ENCODE assay signal across 8 mouse cellular contexts in the genomic region with DNA sequence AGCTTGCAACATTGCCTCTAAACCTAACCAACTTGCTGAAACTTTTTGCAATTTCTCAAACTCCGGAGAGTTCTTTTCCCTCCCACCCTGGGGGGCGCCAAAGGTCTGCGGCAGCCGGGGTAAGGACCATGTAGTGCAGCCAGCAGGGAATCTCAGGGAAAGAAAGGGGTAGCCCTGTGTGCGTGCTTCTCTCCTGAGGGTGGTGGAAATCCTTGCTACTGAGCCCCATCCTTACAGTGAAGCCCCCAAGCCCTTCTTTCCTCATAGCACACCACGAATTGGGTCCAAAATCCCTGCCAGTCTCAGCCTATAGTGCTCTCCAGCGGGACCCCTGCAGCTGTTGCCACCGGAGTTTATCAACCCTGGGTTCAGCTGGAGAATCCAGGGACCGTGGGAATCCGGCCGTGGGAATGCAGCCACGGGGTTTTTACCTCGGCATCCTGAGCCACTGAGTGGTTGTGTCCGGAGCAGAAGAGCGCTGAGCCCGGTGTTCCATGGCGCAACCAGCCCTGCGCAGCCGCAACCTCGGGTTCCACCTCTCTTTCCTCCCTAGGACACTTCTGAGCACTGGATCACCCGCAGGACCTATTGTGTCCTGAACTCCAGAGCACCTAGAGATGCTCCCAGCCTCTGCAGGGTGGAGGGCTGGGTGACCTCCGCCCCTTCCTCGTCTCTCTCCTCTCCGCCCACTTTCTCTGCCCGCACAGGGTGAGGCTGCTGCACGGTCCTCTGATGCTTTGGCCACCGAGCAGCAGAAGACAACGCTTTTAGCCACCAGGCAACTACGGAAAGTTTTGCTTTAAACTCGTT. TPM values are rescaled to one million over a fixed set of nuclear protein-coding genes. Genes with fewer than 3 reads are reported as not detected.
A peak's percentile ranks its signal among the peaks of the same experiment; 100 is the strongest.
DNase-seq lines count a peak whose midpoint lies in the region; ATAC-seq and TF ChIP-seq lines count a peak whose summit lies in the region.

TSS of gene Ptgfr (minus strand) at position 760 of the 810 bp plus-strand sequence.

- TF ChIP-seq POLR2A in heart, adult 2 months (IDR thresholded peaks at IDR 0.05; ENCODE audit: insufficient read depth, low read depth, low read length), result no peak

- H3K79me2 ChIP-seq in heart, adult 2 months (replicated peaks; ENCODE audit: control insufficient read depth, insufficient read depth, low read length), result no peaks in the 10 kb centered on the region

- H3K9ac ChIP-seq in embryonic facial prominence, embryonic 11.5 days (replicated peaks; ENCODE audit: low read length), result peak within 1 kb of the TSS; percentile 63
- peak within 1 kb of the TSS; percentile 54 for H3K9ac ChIP-seq in heart, adult 2 months (ENCODE audit: low read depth, low read length)
- no peak within 1 kb of the TSS for H3K9ac ChIP-seq in liver, embryonic 15.5 days
- peak within 1 kb of the TSS; percentile 56 for H3K9ac ChIP-seq in neural tube, embryonic 12.5 days

- 0 out of 2 replicates have a peak, but pooled peaks have one; percentile 52 for TF ChIP-seq EP300 in heart, adult 2 months (IDR thresholded peaks at IDR 0.05; ENCODE audit: insufficient read depth, low read depth, low read length)

- no peaks in the 10 kb centered on the region for H3K9me3 ChIP-seq in embryonic facial prominence, embryonic 11.5 days (replicated peaks; ENCODE audit: control insufficient read depth, low read length)
- H3K9me3 ChIP-seq in liver, embryonic 15.5 days (replicated peaks), result no peaks in the 10 kb centered on the region
- H3K9me3 ChIP-seq in neural tube, embryonic 12.5 days, result no peaks in the 10 kb centered on the region

- intact Hi-C loops in heart, adult 2 months (cut with DNase I), result loop anchor here (1.0 to 5.0 kb wide), 3 partner anchors 100 to 252 kb away; no protein-coding TSS in a partner anchor

- peak; percentile 88 for TF ChIP-seq CTCF in heart, adult 2 months (IDR thresholded peaks at IDR 0.05)

- no peaks in the 10 kb centered on the region; the same call in 1 of the 2 replicates for H3K4me1 ChIP-seq in embryonic facial prominence, embryonic 11.5 days (ENCODE audit: control insufficient read depth, insufficient read depth, low read length)
- no peaks in the 10 kb centered on the region for H3K4me1 ChIP-seq in heart, adult 2 months (ENCODE audit: control insufficient read depth, insufficient read depth, low read length)
- no peaks in the 10 kb centered on the region for H3K4me1 ChIP-seq in liver, embryonic 15.5 days (replicated peaks)
- H3K4me1 ChIP-seq in neural tube, embryonic 12.5 days, result peaks cover 13% of the 10 kb centered on the region

- ATAC-seq in embryonic facial prominence, embryonic 11.5 days (replicated peaks; ENCODE audit: insufficient number of reproducible peaks, low FRiP score, low TSS enrichment, low read depth), result peak; percentile 88
- peak; percentile 34; the same call in 1 of the 2 replicates for ATAC-seq in liver, embryonic 15.5 days (ENCODE audit: insufficient read depth)
- peak; percentile 84 for ATAC-seq in neural tube, embryonic 12.5 days (ENCODE audit: low FRiP score, low read depth)

- peak within 1 kb of the TSS; percentile 94 for H3K4me2 ChIP-seq in embryonic facial prominence, embryonic 11.5 days (ENCODE audit: low read depth, low read length)
- peak within 1 kb of the TSS; percentile 54 for H3K4me2 ChIP-seq in liver, embryonic 15.5 days
- peak within 1 kb of the TSS; percentile 91 for H3K4me2 ChIP-seq in neural tube, embryonic 12.5 days (replicated peaks)

- peak within 1 kb of the TSS; percentile 49 for H3K4me3 ChIP-seq in embryonic facial prominence, embryonic 11.5 days (ENCODE audit: low read depth, low read length)
- H3K4me3 ChIP-seq in heart, adult 2 months, result peak within 1 kb of the TSS; percentile 54
- H3K4me3 ChIP-seq in liver, embryonic 15.5 days (replicated peaks), result peak within 1 kb of the TSS; percentile 29
- peak within 1 kb of the TSS; percentile 46 for H3K4me3 ChIP-seq in neural tube, embryonic 12.5 days

- H3K27ac ChIP-seq in embryonic facial prominence, embryonic 11.5 days (replicated peaks; ENCODE audit: low read depth, low read length), result no peak within 1 kb of the TSS
- H3K27ac ChIP-seq in heart, adult 2 months, result peak within 1 kb of the TSS; percentile 18
- no peak within 1 kb of the TSS for H3K27ac ChIP-seq in liver, embryonic 15.5 days (replicated peaks)
- H3K27ac ChIP-seq in neural tube, embryonic 12.5 days, result no peak within 1 kb of the TSS

- WGBS in embryonic facial prominence, embryonic 11.5 days, result under 1% methylated on average over 30 of the region's 30 CpGs
- WGBS in heart, adult 2 months, result 2% methylated on average over 30 of the region's 30 CpGs
- under 1% methylated on average over 30 of the region's 30 CpGs for WGBS in liver, embryonic 15.5 days (ENCODE audit: insufficient replicate concordance)
- WGBS in neural tube, embryonic 12.5 days, result under 1% methylated on average over 30 of the region's 30 CpGs

- no peaks in the 10 kb centered on the region for H3K27me3 ChIP-seq in embryonic facial prominence, embryonic 11.5 days (ENCODE audit: control insufficient read depth, insufficient read depth, low read length)
- no peaks in the 10 kb centered on the region for H3K27me3 ChIP-seq in heart, adult 2 months (ENCODE audit: control insufficient read depth, insufficient read depth, low read length)
- peaks cover 11% of the 10 kb centered on the region for H3K27me3 ChIP-seq in liver, embryonic 15.5 days
- H3K27me3 ChIP-seq in neural tube, embryonic 12.5 days (replicated peaks), result 0 out of 2 replicates have a peak, but pooled peaks cover 7% of the 10 kb centered on the region

- H3K36me3 ChIP-seq in embryonic facial prominence, embryonic 11.5 days (replicated peaks; ENCODE audit: control insufficient read depth, insufficient read depth, low read depth, low read length), result no peaks in the 10 kb centered on the region
- no peaks in the 10 kb centered on the region for H3K36me3 ChIP-seq in heart, adult 2 months (ENCODE audit: control insufficient read depth, insufficient read depth, low read length)
- no peaks in the 10 kb centered on the region for H3K36me3 ChIP-seq in liver, embryonic 15.5 days (replicated peaks)
- no peaks in the 10 kb centered on the region for H3K36me3 ChIP-seq in neural tube, embryonic 12.5 days

- peak; percentile 1 for DNase-seq in cerebellum, adult 11 months
- no peak for DNase-seq in cerebellum, adult 11-12 months
- DNase-seq in embryonic facial prominence, embryonic 11.5 days (ENCODE audit: low spot score), result peak; percentile 80
- DNase-seq in heart, adult 2 months, result peak; percentile 70 to 77
- DNase-seq in kidney, adult 18-20 months, result peak; percentile 69
- no peak for DNase-seq in thymus, postnatal 14 days

RNA-seq across cellular contexts. Expression of gene Ptgfr, which starts in this region (rescaled TPM):
- polyA plus RNA-seq in embryonic facial prominence, embryonic 11.5 days (2014; fragmentation: Nextera tagmentation; extraction: Ambion mirVana), result 0.93 and 0.96 TPM in 2 replicates
- 1 to 10 TPM; 3.3 to 3.4 TPM for total RNA-seq in heart, adult 2 months (2021)
- polyA plus RNA-seq in heart, adult 2 months (2012; rRNA removed), result 7.8 and 17.4 TPM in 2 replicates
- polyA plus RNA-seq in liver, embryonic 15.5 days (2015; fragmentation: Nextera tagmentation; extraction: Ambion mirVana), result 0.09 and 0.20 TPM in 2 replicates
- 2.5 and 3.1 TPM in 2 replicates for polyA plus RNA-seq in neural tube, embryonic 12.5 days (2016; fragmentation: Nextera tagmentation; extraction: Ambion mirVana)

Comparison
In these comparisons a context has a peak if more than half of its experiments do, and no peak if none do; other contexts are left out.
1. DNase-seq: peak in cerebellum, adult 11 months (single experiment), heart, adult 2 months (2 of 2) and kidney, adult 18-20 months (single experiment); none in cerebellum, adult 11-12 months (single experiment) and thymus, postnatal 14 days (single experiment).
2. Peak in DNase-seq, ATAC-seq, H3K4me3 ChIP-seq, H3K9ac ChIP-seq and H3K4me2 ChIP-seq in embryonic facial prominence, embryonic 11.5 days; RNA of the gene not detected or under 1 TPM.
3. Peak in ATAC-seq, H3K4me3 ChIP-seq and H3K4me2 ChIP-seq in liver, embryonic 15.5 days; RNA of the gene not detected or under 1 TPM.
4. ATAC-seq: peak in every context shown above with its lines; median percentile 88 in embryonic facial prominence, embryonic 11.5 days; 84 in neural tube, embryonic 12.5 days; 34 in liver, embryonic 15.5 days.
5. Peak in every context shown above with its lines, with median percentiles within 50 percentile points of each other: H3K4me2 ChIP-seq and H3K4me3 ChIP-seq.